Mouse (Mus musculus) spleen, postnatal 14 days (tissue): ENCODE measurements around the gene Hoxb9.

Experiments used
- DNase-seq, 2 experiments: peaks; one replicate each; pipeline ENCODE4 v3.0.0; 2021 to 2022; ENCODE audit warnings: low spot score in 2 of 2

Hoxb9 gene

DNA sequence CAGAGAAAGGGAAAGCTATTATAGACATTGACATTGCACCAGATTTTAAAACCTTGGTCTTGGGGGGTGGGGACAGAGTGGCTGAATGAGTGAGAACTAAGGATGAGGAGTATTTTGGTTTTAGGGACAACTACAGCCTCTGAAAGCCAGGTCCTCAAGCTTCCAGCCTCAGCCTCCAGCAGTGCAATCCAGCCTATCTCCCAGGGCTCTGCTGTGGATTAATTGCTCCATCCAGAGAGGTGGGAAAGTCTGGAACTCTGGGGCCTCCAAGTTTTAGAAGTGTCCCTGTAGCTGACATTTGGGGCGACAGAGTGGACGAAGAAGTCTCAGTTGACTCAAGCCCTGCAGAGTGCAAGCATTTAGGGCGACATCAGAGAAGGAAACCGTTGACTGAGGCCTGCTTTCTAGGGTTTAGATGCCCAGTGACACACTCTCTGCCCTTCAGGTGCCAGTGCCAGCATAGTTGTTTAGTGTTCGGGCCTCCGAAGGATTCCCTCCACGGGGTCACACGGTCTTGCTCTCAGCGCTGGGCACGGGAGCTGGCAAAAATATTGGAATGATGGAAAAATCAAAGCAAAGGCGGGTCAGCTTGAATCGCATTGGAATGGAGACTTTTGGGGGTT, 42.7 kb downstream of the Hoxb9 start:
- DNase-seq: no peak

DNA sequence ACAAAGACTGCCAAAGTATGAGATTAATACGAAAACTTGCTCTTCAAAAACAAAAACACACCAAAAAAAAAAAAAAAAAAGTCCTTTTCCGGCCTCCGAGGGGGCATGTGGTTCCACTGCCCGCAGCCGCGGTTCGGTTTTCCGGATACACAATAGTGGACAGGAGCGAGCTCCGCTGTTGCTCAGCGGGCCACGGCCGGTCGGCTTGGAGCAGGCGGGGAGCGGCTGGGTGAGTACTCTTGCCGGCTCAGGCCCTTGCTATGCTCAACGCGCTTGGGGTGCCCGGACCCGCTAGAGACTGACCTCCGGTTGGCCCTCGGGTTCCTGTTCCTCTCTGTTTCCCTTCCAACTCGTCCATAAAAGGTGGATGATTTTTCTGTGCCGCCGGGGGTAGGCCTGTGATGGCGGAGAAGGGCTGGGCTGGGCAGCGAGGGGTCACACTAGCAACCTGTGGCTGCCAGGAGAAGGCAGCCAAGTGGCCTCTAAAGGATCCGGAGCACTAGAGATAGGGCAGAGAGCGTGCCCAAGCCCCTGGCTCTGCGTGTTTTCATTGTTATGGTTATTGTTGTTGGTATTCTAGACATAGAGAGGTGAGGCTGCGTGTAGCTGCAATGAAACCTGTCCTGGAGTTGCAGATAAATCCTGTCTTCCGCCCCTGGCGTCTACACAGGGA, 43.5 kb downstream of the Hoxb9 start:
- DNase-seq: no peak

DNA sequence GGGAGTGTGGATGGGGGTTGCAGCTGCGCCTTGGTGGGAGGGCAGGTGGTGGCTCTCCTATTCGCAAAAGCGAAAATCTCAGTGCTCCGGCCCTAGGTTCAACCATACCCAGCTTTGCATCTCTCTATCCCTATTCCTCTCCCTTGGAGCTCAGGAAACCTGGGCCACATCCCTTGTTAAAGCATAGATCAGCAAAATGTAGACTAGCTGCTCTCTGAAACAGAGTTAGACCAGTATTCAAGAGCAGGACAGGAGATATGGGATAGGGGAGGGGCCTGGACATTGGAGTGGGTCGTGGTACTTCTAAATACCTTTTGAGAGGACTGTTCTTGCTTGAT, 44.1 kb downstream of the Hoxb9 start:
- DNase-seq: no peak

DNA sequence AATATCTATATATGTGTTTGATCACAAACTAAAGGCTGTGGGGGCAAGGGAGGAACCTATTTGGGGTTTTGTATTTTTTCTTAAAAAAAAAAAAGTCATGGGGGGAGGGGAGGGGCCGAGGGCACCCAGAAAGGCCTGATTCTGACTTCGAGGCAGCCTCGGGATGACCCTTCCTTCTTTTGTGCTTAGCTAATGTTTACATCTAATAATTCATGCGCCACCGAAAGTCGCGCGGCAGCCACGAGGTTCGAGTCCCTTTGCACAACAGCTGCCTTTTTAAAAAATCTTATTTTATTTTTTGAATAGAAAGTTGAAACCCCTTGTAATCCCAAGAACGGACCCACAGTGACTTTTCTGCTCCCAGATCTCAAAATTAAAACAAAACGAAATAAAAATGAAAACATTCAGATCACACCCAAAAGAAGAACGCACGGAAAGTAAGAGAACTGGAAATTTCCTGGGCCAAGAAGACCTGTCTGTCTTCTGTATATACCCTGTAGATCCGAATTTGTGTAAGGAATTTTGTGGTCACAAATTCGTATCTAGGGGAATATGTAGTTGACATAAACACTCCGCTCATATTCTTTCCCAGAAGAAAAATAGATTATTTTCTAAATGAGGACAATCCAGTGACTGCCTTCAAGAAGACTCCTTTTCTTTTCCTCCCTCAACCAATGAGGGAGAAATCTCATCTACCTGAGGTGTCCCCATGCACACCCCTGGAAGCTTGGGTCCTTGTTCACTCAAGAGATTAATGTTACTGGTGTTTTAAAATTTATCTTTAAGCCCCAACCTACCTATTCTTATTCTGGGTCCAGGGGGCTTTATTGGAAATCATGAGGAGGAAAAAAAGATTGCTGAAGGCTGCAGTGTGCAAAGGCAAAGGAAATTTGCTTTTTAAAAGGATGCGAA, 45.7 kb downstream of the Hoxb9 start:
- DNase-seq: no peak

DNA sequence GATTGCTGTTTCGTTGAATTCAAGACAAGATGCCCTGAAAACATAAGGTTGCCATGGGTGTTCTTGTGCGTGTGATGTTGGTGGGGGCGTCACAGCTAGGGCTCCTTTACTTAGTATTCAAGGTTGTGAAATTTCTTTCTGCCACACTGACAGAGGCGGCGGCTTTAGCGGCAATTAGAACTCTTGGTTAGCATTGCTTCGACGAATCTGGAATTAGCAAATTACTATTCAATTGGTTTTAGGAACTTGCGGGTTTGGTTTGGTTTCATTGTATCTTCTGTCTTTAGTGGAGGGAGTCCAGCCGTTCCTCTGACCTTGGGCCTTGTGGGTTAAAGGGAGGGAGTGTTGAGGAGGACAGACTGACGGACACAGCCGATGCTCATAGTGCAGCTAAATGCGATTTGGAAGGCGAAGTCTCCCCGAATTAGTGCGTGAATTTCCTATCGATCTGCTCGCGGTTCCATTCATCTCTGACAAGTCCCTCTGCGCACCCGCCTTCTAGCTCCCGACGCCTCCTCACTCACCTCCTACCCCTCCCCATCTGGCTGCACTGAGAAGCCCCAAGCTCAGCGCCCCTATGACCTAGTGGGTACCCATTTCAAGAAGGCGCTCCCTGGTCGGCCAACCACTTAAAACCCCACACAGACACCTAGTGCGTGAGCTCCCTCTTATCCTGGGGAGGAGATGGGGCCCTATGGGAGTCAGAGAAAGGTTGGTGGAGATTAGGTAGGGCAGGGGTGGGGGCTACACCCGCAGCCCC, 46.5 kb downstream of the Hoxb9 start, which contains the start of gene Hoxb4:
Gene Hoxb4 (plus strand): TSS at position 660 of the 760 bp plus-strand sequence.
- DNase-seq: no peak

DNA sequence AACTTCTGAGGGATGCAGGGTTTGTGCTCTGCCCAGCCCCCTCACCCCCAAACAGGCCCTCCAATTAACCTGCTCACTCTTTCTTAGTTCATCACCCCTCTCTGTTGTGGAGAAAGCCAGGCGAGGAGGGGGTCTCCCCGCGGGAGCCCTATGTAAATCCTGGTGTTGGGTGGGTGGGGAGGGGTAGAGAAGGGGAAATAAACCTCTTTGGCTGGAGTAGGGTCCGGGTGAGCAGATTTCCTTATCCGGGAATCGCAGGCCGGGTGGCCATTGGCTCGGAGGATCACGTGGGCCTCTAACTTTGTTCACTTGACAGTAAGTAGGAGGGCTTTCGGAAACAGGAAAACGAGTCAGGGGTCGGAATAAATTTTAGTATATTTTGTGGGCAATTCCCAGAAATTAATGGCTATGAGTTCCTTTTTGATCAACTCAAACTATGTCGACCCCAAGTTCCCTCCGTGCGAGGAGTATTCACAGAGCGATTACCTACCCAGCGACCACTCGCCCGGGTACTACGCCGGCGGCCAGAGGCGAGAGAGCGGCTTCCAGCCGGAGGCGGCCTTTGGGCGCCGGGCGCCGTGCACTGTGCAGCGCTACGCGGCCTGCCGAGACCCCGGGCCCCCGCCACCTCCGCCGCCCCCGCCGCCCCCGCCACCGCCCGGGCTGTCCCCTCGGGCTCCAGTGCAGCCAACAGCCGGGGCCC, 47.3 kb downstream of the Hoxb9 start:
- peak in 1 of 2 experiments; percentile 21 for DNase-seq

DNA sequence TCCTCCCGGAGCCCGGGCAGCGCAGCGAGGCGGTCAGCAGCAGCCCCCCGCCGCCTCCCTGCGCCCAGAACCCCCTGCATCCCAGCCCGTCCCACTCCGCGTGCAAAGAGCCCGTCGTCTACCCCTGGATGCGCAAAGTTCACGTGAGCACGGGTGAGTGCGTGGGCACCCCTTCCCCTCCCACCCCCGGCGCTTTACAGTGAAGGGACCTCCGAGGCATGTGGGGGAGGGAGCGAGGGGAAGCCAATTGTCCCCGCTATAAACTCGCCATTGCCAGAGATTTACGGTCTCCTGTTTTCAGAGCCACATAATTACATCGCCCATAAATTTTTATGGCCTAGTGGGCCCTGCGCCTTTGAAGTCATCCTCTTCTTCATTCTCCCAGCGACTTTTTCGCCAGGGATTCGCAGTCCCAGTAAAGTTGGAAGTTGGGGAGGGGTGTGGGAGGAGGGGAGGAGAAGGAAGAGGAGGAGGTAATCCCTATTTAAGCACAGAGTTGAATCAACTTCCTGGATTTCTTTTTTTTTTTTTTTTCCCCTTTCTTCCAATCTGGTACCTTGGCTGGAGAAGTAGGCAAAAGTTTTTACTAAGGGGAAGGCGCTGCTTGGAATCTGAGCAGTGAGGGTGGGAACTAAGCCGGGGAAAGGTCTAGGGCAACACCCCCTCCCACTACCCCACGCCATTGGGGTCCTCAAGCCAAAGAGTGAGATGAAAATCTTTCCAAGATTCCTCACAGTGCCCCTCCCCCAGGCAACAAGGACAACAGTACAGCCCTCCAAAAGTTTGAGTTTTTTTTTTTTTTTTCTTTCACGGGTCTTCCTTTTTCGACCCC, 48.0 kb downstream of the Hoxb9 start:
- DNase-seq: no peak

DNA sequence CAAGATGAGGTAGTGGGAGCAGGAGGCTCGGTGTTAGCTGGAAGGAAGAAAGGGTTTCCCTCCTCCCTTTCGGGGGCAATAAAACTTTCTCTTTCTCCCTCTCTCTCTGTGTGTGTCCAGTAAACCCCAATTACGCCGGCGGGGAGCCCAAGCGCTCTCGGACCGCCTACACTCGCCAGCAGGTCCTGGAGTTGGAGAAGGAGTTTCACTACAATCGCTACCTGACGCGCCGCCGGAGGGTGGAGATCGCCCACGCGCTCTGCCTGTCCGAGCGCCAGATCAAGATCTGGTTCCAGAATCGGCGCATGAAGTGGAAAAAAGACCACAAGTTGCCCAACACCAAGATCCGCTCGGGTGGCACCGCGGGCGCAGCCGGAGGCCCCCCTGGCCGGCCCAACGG, 48.7 kb downstream of the Hoxb9 start:
- no peak for DNase-seq

DNA sequence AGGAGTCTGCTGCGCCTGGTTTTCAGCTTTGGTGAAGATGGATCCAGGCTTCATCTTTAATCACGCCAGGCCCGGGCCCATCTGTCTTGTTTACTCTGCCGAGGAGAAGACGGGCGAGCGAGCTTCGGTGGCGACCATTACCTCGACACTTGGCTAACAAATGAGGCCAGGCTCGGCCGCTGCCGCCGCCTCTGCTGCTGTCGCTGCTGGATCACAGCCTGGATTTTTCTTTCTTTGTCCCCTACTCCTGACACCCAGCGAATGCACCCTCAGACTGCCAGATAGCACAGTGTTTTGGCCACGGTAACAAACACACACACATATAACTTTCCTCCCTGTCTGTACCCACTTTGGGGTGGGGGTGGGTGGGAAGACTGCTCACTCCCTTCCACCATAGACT, 49.4 kb downstream of the Hoxb9 start:
- DNase-seq: no peak

DNA sequence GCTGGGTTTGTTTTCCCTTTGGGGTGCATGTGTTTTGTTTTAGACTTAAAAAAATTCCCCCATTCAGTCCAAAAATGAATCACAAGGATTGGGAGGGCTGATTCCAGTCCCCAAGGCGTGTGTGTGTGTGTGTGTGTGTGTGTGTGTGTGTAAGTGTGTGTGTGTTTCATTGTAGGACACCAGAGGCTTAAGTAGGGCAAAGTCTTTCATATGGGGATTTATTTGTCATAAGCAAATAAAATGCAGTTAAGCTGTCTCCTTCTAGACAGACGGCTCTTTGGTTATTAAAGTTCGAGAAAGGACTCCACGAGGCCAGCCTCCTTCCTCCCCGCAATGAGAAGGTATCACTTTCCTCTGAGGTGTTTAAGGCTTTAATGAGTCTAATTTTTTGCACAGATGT, 50.6 kb downstream of the Hoxb9 start:
- no peak for DNase-seq

DNA sequence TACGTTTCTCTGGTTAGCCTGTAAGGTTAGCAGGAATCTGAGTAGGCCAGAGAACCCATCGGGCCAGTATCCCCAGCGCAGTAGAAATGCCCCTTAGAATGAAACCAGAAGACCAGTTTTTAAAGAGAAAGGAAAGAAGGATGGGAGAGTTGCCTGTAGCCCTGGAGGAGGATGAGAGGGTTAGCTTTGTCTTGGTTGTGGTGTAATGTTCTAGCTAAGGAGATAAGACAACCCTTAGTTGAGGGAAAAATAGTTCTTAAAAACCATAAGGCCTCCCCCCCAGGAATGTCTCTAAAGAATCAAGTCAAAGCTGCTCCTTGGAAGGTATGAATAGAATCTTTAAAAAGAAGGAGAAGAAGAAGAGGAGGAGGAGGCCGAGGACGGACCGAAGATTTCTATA, 51.5 kb downstream of the Hoxb9 start:
- no peak for DNase-seq

DNA sequence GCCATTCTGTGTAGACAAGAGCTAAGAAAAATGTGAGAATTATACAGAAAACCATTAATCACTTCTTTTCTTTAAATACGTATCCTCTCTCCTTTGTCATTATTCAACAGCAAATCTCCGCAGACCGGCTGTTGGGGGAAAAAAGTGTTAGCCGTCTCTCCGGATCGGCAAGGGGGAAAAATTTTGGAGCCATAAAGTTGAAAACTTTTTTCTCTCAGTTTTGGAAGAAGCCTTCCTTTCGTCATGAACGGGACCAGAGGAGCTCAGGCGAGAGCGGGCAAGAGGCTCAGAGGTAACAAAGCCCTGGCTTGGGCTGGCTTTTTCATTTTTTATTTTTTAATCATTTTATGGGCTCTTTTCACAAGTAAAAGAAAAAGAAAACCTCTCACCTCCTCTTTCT, 51.9 kb downstream of the Hoxb9 start, which contains the start of gene Hoxb3:
Gene Hoxb3 (plus strand): TSS at position 173 of the 400 bp plus-strand sequence.
- no peak for DNase-seq

DNA sequence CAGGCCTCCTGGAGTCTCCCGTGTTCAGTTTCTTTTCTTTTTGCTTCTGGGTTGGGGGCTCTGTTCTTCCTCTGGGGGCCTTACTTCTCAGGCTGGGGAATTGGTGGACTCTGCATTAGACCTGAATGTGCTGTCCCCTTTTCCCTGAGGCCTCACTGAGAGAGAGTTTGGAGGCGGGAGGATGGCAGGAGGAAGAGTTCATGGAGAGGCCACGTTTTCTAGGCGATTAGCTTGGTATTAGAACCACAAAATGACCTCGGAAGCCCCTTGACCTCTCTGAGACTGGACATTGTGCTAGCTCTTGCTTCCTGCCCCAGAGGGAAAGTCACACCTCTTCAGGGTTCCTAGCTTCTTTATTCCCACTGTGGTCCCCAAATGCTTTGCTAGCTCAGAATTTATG, 52.9 kb downstream of the Hoxb9 start:
- DNase-seq: no peak

DNA sequence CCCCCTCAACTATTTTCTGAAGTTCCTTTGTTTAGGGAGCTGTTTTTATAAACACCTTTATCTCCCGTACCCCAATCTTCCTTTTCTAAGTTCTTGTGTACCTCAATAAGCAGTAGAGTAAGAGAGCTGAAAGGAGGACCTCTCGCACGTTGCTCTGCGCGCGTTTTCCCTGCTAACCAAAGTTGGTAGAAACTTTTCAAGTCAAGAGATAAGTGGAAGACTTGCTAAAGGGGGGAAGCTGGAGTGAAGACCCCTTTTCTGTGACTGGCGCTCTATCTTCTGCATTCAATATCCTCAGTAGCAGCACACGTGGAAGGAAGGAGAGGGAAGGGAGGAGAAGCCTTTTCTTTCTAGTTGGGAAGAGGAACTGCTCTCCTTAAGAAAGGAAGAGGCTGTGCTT, 53.7 kb downstream of the Hoxb9 start:
- DNase-seq: no peak

DNA sequence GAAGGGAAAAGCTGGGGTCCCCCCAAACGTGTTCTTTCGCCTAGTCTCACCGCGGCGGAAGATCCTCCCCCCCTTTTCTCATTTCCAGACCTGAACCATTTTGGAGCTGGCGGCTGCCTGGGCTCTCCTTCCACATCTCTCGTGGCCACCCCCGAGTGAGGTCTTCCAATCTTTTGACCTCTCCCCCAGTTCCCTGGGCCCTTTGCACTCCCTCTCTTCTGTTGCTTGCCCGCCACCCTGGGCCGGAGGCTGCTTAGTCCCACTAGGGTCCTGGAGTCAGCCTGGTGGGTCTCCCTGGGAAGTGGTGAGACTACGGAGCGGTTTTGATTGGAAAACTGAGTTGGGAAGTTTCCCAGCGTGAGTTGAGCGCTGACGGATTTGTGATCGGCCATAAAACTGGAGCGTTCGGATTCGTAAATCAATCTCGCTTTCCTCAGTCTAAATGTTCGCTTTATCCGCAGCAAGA, 54.5 kb downstream of the Hoxb9 start:
- DNase-seq: no peak
